Mouse (Mus musculus) kidney, embryonic 15.5 days (tissue): ENCODE data around the gene Gng4. TPM values are rescaled to one million over a fixed set of nuclear protein-coding genes. Genes with fewer than 3 reads are reported as not detected.

Experiments
- ATAC-seq: fragments of 200-750 bp; cut with Nextera tagmentation; replicated peaks from 2 replicates; pipeline ENCODE4 v1.8.0; 2017; ENCODE audit warnings: moderate TSS enrichment; ENCODE audit not compliant: low FRiP score
- H3K27ac ChIP-seq: fragments of 300-500 bp; sonication (generic); 2 replicates; pipeline ENCODE4 v1.5.1; 2015; ENCODE audit warnings: mild to moderate bottlenecking, inconsistent platforms
- H3K27me3 ChIP-seq: fragments of 300-500 bp; sonication (generic); 2 replicates; pipeline ENCODE4 v1.6.1; 2015; ENCODE audit warnings: inconsistent platforms
- H3K36me3 ChIP-seq: fragments of 300-500 bp; sonication (generic); 2 replicates; pipeline ENCODE4 v1.6.1; 2015; ENCODE audit warnings: inconsistent platforms
- H3K4me1 ChIP-seq: fragments of 300-500 bp; sonication (generic); 2 replicates; pipeline ENCODE4 v1.6.1; 2015; ENCODE audit warnings: inconsistent platforms
- H3K4me2 ChIP-seq: fragments of 300-500 bp; sonication (generic); 2 replicates; pipeline ENCODE4 v1.6.1; 2015; ENCODE audit warnings: moderate library complexity, mild to moderate bottlenecking, inconsistent platforms
- H3K4me3 ChIP-seq: fragments of 300-500 bp; sonication (generic); replicated peaks from 2 replicates; pipeline ENCODE4 v1.5.1; 2015; ENCODE audit warnings: mild to moderate bottlenecking, inconsistent platforms
- H3K9ac ChIP-seq: fragments of 300-500 bp; sonication (generic); 2 replicates; pipeline ENCODE4 v1.6.1; 2015; ENCODE audit warnings: mild to moderate bottlenecking, inconsistent platforms
- H3K9me3 ChIP-seq: fragments of 300-500 bp; sonication (generic); replicated peaks from 2 replicates; pipeline ENCODE4 v1.6.1; 2016; ENCODE audit warnings: inconsistent platforms
- WGBS: fragments of 180-500 bp; shearing (Covaris S2); methylation state at CpG from one replicate; pipeline ENCODE4 v1.1.7; 2015; ENCODE audit warnings: mixed read lengths; 5-methylcytosine and 5-hydroxymethylcytosine counted together
- polyA plus RNA-seq: library from polyadenylated mRNA; unstranded; fragments of >200 nt; fragmentation: Nextera tagmentation; extraction: Ambion mirVana; gene quantifications from 2 replicates; pipeline ENCODE4 v1.2.1, GENCODE M21; 2015

Gng4 gene
- polyA plus RNA-seq, 1 experiment from 2014 or later: 1.4 TPM

- Histone ChIP-seq H3K27me3 (no peaks in the 10 kb centered on the region), H3K27ac (no peak overlapping the region), H3K9ac (no peak overlapping the region), H3K4me1 (no peaks in the 10 kb centered on the region), H3K36me3 (no peaks in the 10 kb centered on the region), H3K4me2 (no peak overlapping the region), H3K9me3 (no peaks in the 10 kb centered on the region), H3K4me3 (no peak overlapping the region)
- peak; percentile 55 for ATAC-seq
- WGBS: 92% methylated on average over 2 of the region's 2 CpGs
Measured at GRCm38 (mm10) chr13:13867078-13867759, 83.4 kb downstream of the Gng4 start.

GRCm38 (mm10) chr13:13867922-13868321 lies 84.1 kb downstream of the Gng4 start:
- Histone ChIP-seq H3K36me3 (no peaks in the 10 kb centered on the region), H3K9ac (no peak overlapping the region), H3K9me3 (no peaks in the 10 kb centered on the region), H3K4me3 (no peak overlapping the region), H3K4me2 (no peak overlapping the region), H3K27ac (no peak overlapping the region), H3K4me1 (no peaks in the 10 kb centered on the region), H3K27me3 (no peaks in the 10 kb centered on the region)
- 0 out of 2 replicates have a peak, but pooled peaks have one; percentile 71 for ATAC-seq
- WGBS: 21% methylated on average over 3 of the region's 3 CpGs

Other genes with a start within 250 kb of the Gng4 start
- 4.2 and 6.3 TPM in 2 replicates for gene Lyst, start 193.7 kb upstream of the Gng4 start, polyA plus RNA-seq
- gene B3galnt2, start 170.4 kb downstream of the Gng4 start, polyA plus RNA-seq: 39.6 and 40.8 TPM in 2 replicates